Comparison of ENCODE assay signal across 8 mouse cellular contexts in genomic region chr11:60305611-60306010, GRCm38 (mm10). TPM values are rescaled to one million over a fixed set of nuclear protein-coding genes. Genes with fewer than 3 reads are reported as not detected.
DNase-seq lines count a peak whose midpoint lies in the region; ATAC-seq and TF ChIP-seq lines count a peak whose summit lies in the region.

No protein-coding gene starts in this region.

- H3K4me1 ChIP-seq in intestine, embryonic 16.5 days (ENCODE audit: control insufficient read depth, insufficient read depth, low read length) = peaks cover 70% of the 10 kb centered on the region
- H3K4me1 ChIP-seq in intestine, postnatal 0 days (replicated peaks; ENCODE audit: control insufficient read depth, insufficient read depth, low read length) = peaks cover 27% of the 10 kb centered on the region
- peaks cover 25% of the 10 kb centered on the region for H3K4me1 ChIP-seq in thymus, adult 2 months (replicated peaks; ENCODE audit: control insufficient read depth, insufficient read depth, low read length)

- H3K27me3 ChIP-seq in intestine, embryonic 16.5 days (replicated peaks; ENCODE audit: control insufficient read depth, insufficient read depth, low read length) = no peaks in the 10 kb centered on the region
- H3K27me3 ChIP-seq in intestine, postnatal 0 days (replicated peaks; ENCODE audit: control insufficient read depth, insufficient read depth, low read length) = no peaks in the 10 kb centered on the region
- no peaks in the 10 kb centered on the region for H3K27me3 ChIP-seq in thymus, adult 2 months (ENCODE audit: control insufficient read depth, insufficient read depth, low read length)

- no peak for TF ChIP-seq POLR2A in thymus, adult 2 months (IDR thresholded peaks at IDR 0.05; ENCODE audit: control insufficient read depth, extremely low read depth, insufficient read depth, low read length, poor library complexity)

- peak; percentile 26 for DNase-seq in thymus, adult 2 months
- no peak for DNase-seq in thymus, adult 18-20 months
- peak; percentile 63 for DNase-seq in induced T-regulatory cell, adult 2 months (ENCODE audit: low read depth)
- peak; percentile 45 for DNase-seq in thymus, postnatal 25 days
- no peak for DNase-seq in gastrocnemius, postnatal 36 days
- no peak for DNase-seq in layer of hippocampus, postnatal 14 days (ENCODE audit: low spot score in 2 of 2)

- no peak for ATAC-seq in intestine, embryonic 16.5 days
- no peak for ATAC-seq in intestine, postnatal 0 days

- H3K9ac ChIP-seq in intestine, embryonic 16.5 days (ENCODE audit: low read depth, low read length) = no peak overlapping the region
- H3K9ac ChIP-seq in intestine, postnatal 0 days (ENCODE audit: low read depth, low read length) = no peak overlapping the region

- TF ChIP-seq CTCF in intestine, postnatal 0 days (IDR thresholded peaks at IDR 0.05; ENCODE audit: low read depth) = no peak
- no peak for TF ChIP-seq CTCF in thymus, adult 2 months (IDR thresholded peaks at IDR 0.05; ENCODE audit: borderline replicate concordance, control insufficient read depth, extremely low read depth, insufficient read depth, low read length, poor library complexity)

- H3K9me3 ChIP-seq in intestine, embryonic 16.5 days (ENCODE audit: control insufficient read depth, low read length) = no peaks in the 10 kb centered on the region
- H3K9me3 ChIP-seq in intestine, postnatal 0 days (ENCODE audit: control insufficient read depth) = no peaks in the 10 kb centered on the region

- 61% methylated on average over 4 of the region's 4 CpGs for WGBS in intestine, embryonic 16.5 days
- WGBS in intestine, postnatal 0 days = 56% methylated on average over 4 of the region's 4 CpGs
- 3% methylated on average over 4 of the region's 4 CpGs for WGBS in thymus, adult 2 months

- intact Hi-C loops in gastrocnemius, postnatal 36 days (cut with DNase I) = loop anchor here (5.0 kb wide), 1 partner anchor 37 kb away; no protein-coding TSS in a partner anchor

- H3K36me3 ChIP-seq in intestine, embryonic 16.5 days (ENCODE audit: control insufficient read depth, insufficient read depth, low read length) = no peaks in the 10 kb centered on the region
- H3K36me3 ChIP-seq in intestine, postnatal 0 days (ENCODE audit: control insufficient read depth, insufficient read depth) = no peaks in the 10 kb centered on the region
- H3K36me3 ChIP-seq in thymus, adult 2 months (ENCODE audit: control insufficient read depth, insufficient read depth, low read length) = no peaks in the 10 kb centered on the region

- no peak overlapping the region for H3K4me3 ChIP-seq in intestine, embryonic 16.5 days (ENCODE audit: low read length)
- H3K4me3 ChIP-seq in intestine, postnatal 0 days (ENCODE audit: low read depth, low read length) = no peak overlapping the region
- no peak overlapping the region for H3K4me3 ChIP-seq in thymus, adult 2 months (ENCODE audit: control insufficient read depth, insufficient read depth, low read length)

- H3K4me2 ChIP-seq in intestine, embryonic 16.5 days (ENCODE audit: low read depth, low read length) = no peak overlapping the region
- no peak overlapping the region; the same call in 1 of the 2 replicates for H3K4me2 ChIP-seq in intestine, postnatal 0 days (replicated peaks; ENCODE audit: low read depth)

- peak overlapping the region; percentile 1; the same call in 1 of the 2 replicates for H3K27ac ChIP-seq in intestine, embryonic 16.5 days (ENCODE audit: low read length)
- H3K27ac ChIP-seq in intestine, postnatal 0 days (ENCODE audit: low read depth, low read length) = no peak overlapping the region
- peak overlapping the region; percentile 64 for H3K27ac ChIP-seq in thymus, adult 2 months (ENCODE audit: control insufficient read depth, insufficient read depth, low read length)

RNA-seq across cellular contexts. Expression of gene Tom1l2, which starts 47.1 kb away (rescaled TPM):
- 29.6 and 33.8 TPM in 2 replicates for polyA plus RNA-seq in intestine, embryonic 16.5 days (2015; fragmentation: Nextera tagmentation; extraction: Ambion mirVana)
- 29.6 and 35.1 TPM in 2 replicates for polyA plus RNA-seq in intestine, postnatal 0 days (2015; fragmentation: Nextera tagmentation; extraction: Ambion mirVana)
- 85.1 and 99.5 TPM in 2 replicates for polyA plus RNA-seq in thymus, adult 2 months (2012; rRNA removed)
- 10 to 100 TPM; 59.4 to 61.5 TPM for total RNA-seq in gastrocnemius, postnatal 36 days (2021)
- 100 to 1,000 TPM; 140 to 147 TPM for total RNA-seq in layer of hippocampus, postnatal 14 days (2021)

RNA-seq across cellular contexts. Expression of gene Drc3, which starts 47.5 kb away (rescaled TPM):
- 1.9 and 2.2 TPM in 2 replicates for polyA plus RNA-seq in intestine, embryonic 16.5 days (2015; fragmentation: Nextera tagmentation; extraction: Ambion mirVana)
- 1.7 and 1.9 TPM in 2 replicates for polyA plus RNA-seq in intestine, postnatal 0 days (2015; fragmentation: Nextera tagmentation; extraction: Ambion mirVana)
- polyA plus RNA-seq in thymus, adult 2 months (2012; rRNA removed) = 2.8 and 5.2 TPM in 2 replicates
- 1 to 10 TPM; 1.1 to 1.2 TPM for total RNA-seq in gastrocnemius, postnatal 36 days (2021)
- total RNA-seq in layer of hippocampus, postnatal 14 days (2021) = 1 to 10 TPM; 5.2 to 7.3 TPM

Comparison
In these comparisons a context has a peak if more than half of its experiments do, and no peak if none do; other contexts are left out.
1. DNase-seq: peak in thymus, adult 2 months (single experiment), induced T-regulatory cell, adult 2 months (single experiment) and thymus, postnatal 25 days (single experiment); none in thymus, adult 18-20 months (0 of 2), gastrocnemius, postnatal 36 days (0 of 2) and layer of hippocampus, postnatal 14 days (0 of 2).